Comparison of ENCODE assay signal across 23 mouse cellular contexts in the genomic region with DNA sequence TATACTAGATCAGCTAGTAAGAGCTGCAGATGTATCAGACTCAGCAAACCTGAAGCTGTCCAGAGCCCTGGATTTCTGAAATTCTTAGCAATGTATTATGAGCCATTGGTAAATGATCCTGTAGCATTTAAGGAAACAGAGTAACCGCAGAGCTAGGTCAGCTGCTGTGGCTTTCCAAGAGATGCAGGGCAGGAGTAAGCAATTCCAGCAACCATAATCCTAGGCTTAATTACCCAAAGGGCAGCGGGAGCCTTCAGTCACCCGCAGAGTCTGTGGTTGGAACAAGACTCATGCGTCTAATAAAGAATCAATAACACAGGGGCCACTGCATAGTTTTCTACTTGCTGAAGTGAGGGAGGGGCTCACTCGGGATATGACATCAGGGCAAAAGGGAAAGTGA.
DNase-seq lines count a peak whose midpoint lies in the region; ATAC-seq and TF ChIP-seq lines count a peak whose summit lies in the region.
"Had no signal": no experiment of that assay in that cellular context is flagged by ENCODE, and none has a peak within 500 bp of the region (broad histone marks: within the 10 kb centered on the region; RNA-seq: fewer than 3 reads in every experiment).

No protein-coding gene starts in this region.

- no peaks in the 10 kb centered on the region for H3K4me1 ChIP-seq in midbrain, postnatal 0 days (ENCODE audit: insufficient read depth, low read length)
- H3K4me1 ChIP-seq in midbrain, embryonic 10.5 days, result 0 out of 2 replicates have a peak, but pooled peaks cover 3% of the 10 kb centered on the region
- H3K4me1 ChIP-seq in limb, embryonic 14.5 days (ENCODE audit: control insufficient read depth, insufficient read depth, low read length), result peaks cover 10% of the 10 kb centered on the region

- no peak overlapping the region for H3K4me3 ChIP-seq in midbrain, postnatal 0 days (ENCODE audit: low read depth, low read length)
- H3K4me3 ChIP-seq in midbrain, embryonic 10.5 days, result no peak overlapping the region
- H3K4me3 ChIP-seq in limb, embryonic 14.5 days (replicated peaks; ENCODE audit: low read length), result no peak overlapping the region
- H3K4me3 ChIP-seq: embryonic facial prominence, embryonic 13.5 days; heart, embryonic 12.5 days had no signal

- no peak overlapping the region for H3K27ac ChIP-seq in midbrain, postnatal 0 days (ENCODE audit: low read depth, low read length)
- no peak overlapping the region for H3K27ac ChIP-seq in midbrain, embryonic 10.5 days (replicated peaks)
- no peak overlapping the region for H3K27ac ChIP-seq in limb, embryonic 14.5 days (replicated peaks; ENCODE audit: low read depth, low read length)
- H3K27ac ChIP-seq: embryonic facial prominence, embryonic 13.5 days; kidney, postnatal 0 days had no signal

- no peaks in the 10 kb centered on the region for H3K9me3 ChIP-seq in midbrain, postnatal 0 days (ENCODE audit: low read length)
- no peaks in the 10 kb centered on the region for H3K9me3 ChIP-seq in midbrain, embryonic 10.5 days (replicated peaks)
- no peaks in the 10 kb centered on the region for H3K9me3 ChIP-seq in limb, embryonic 14.5 days (ENCODE audit: control insufficient read depth, low read length)
- H3K9me3 ChIP-seq: embryonic facial prominence, embryonic 13.5 days; heart, embryonic 12.5 days had no signal

- 38% methylated on average over 5 of the region's 5 CpGs for WGBS in midbrain, postnatal 0 days
- WGBS in midbrain, embryonic 10.5 days, result 44% methylated on average over 5 of the region's 5 CpGs
- WGBS in limb, embryonic 14.5 days, result 19% methylated on average over 5 of the region's 5 CpGs

- no peak for TF ChIP-seq POLR2A in limb, embryonic 14.5 days (IDR thresholded peaks at IDR 0.05; ENCODE audit: borderline replicate concordance, extremely low read depth, insufficient read depth, insufficient read length)

- ATAC-seq in midbrain, postnatal 0 days (ENCODE audit: low FRiP score), result no peak
- ATAC-seq in limb, embryonic 14.5 days (ENCODE audit: low FRiP score, low read depth), result peak; percentile 67
- ATAC-seq: activated CD4-positive, CD25-positive, alpha-beta regulatory T cell, adult 4 months; hindbrain, embryonic 16.5 days had no signal

- peak; percentile 11 for DNase-seq in embryo, embryonic 10 days (ENCODE audit: low spot score)
- DNase-seq in embryo, embryonic 9.5 days (ENCODE audit: extremely low spot score), result no peak
- peak; percentile 3 for DNase-seq in midbrain, postnatal 0 days (ENCODE audit: low spot score)
- DNase-seq in midbrain, embryonic 10.5 days (ENCODE audit: low spot score), result no peak
- DNase-seq in limb, embryonic 14.5 days (ENCODE audit: low spot score), result peak; percentile 13
- DNase-seq in adrenal gland, postnatal 36 days, result no peak
- no peak for DNase-seq in adrenal gland, postnatal 25 days
- DNase-seq in layer of hippocampus, adult 9-10 months (ENCODE audit: low spot score), result no peak
- DNase-seq: adrenal gland, postnatal 14 days; cerebellum, adult 18-20 months; cerebellum, postnatal 25 days; gastrocnemius, postnatal 10 days; heart, adult 11 months; heart, postnatal 14 days; kidney, adult 11 months; left cerebral cortex, postnatal 4 days; lung, postnatal 10 days; right cerebral cortex, adult 18-20 months had no signal

- H3K9ac ChIP-seq in midbrain, postnatal 0 days (replicated peaks; ENCODE audit: low read length, poor library complexity, severe bottlenecking), result no peak overlapping the region
- H3K9ac ChIP-seq in limb, embryonic 14.5 days (ENCODE audit: low read depth, low read length, severe bottlenecking), result no peak overlapping the region
- H3K9ac ChIP-seq: embryonic facial prominence, embryonic 13.5 days; heart, embryonic 12.5 days had no signal

- no peaks in the 10 kb centered on the region for H3K36me3 ChIP-seq in midbrain, postnatal 0 days (ENCODE audit: insufficient read depth, low read length)
- no peaks in the 10 kb centered on the region for H3K36me3 ChIP-seq in midbrain, embryonic 10.5 days
- H3K36me3 ChIP-seq in limb, embryonic 14.5 days (ENCODE audit: control insufficient read depth, insufficient read depth, low read length), result no peaks in the 10 kb centered on the region
- H3K36me3 ChIP-seq: embryonic facial prominence, embryonic 13.5 days; heart, embryonic 12.5 days had no signal

- TF ChIP-seq CTCF in midbrain, postnatal 0 days (IDR thresholded peaks at IDR 0.05), result no peak

- H3K27me3 ChIP-seq in midbrain, postnatal 0 days (ENCODE audit: insufficient read depth, low read length), result no peaks in the 10 kb centered on the region
- no peaks in the 10 kb centered on the region for H3K27me3 ChIP-seq in midbrain, embryonic 10.5 days (ENCODE audit: low read depth, poor library complexity, severe bottlenecking)
- no peaks in the 10 kb centered on the region for H3K27me3 ChIP-seq in limb, embryonic 14.5 days (ENCODE audit: control insufficient read depth, insufficient read depth, low read length)
- H3K27me3 ChIP-seq: embryonic facial prominence, embryonic 13.5 days; heart, embryonic 12.5 days had no signal

- H3K4me2 ChIP-seq in midbrain, postnatal 0 days (ENCODE audit: low read depth, low read length, poor library complexity, severe bottlenecking), result no peak overlapping the region
- H3K4me2 ChIP-seq in limb, embryonic 14.5 days (replicated peaks; ENCODE audit: low read depth, low read length, severe bottlenecking), result peak overlapping the region; percentile 34
- H3K4me2 ChIP-seq: embryonic facial prominence, embryonic 13.5 days; heart, embryonic 12.5 days had no signal

Comparison
In these comparisons a context has a peak if more than half of its experiments do, and no peak if none do; other contexts are left out.
1. DNase-seq: peak in embryo, embryonic 10 days (single experiment), midbrain, postnatal 0 days (single experiment) and limb, embryonic 14.5 days (single experiment); none in embryo, embryonic 9.5 days (single experiment), midbrain, embryonic 10.5 days (single experiment), adrenal gland, postnatal 36 days (0 of 2), adrenal gland, postnatal 25 days (single experiment) and layer of hippocampus, adult 9-10 months (single experiment).